Mouse (Mus musculus): ENCODE data around the gene Tm9sf2.

DNA sequence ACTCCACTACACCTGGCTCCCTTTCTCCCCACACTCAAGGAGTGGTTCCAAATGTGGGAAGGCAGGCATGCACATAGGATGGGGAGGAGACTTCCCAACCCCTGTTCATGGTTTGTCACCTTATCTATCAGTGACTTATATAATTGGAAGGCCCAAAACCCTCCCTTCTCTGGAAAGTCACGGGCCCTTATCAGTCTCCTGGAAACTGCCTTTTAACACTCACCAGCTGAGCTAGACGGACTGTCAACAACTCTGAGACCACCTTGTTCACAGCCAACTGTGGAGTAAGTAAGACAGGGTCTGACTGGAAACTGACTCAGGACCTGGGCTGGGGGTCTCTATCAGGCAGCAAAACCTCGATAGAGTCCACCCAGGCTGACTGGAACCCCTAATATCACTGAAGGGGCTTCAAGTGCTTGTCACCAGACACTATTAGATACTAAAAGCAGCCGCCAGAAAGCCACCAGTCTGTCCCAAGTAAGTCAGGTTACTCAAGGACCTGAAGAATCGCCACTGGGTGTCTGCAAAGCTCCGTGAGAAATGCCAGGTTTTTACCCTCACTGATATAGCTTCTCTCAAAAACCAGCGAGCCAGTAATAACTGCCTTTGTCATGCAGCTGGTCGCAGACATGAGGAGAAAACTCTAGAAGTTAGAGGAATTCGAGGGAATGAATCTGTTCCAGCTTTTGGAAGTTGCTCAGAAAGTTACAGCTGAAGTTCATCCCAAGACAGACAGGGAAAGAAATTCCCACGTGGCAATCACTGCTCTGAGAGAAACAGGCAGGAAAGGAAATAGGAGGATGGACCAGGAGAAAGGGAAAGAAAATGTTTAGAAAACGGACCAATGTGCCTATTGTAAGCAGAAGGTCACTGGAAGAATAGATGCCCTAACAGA, 37.8 kb upstream of the Tm9sf2 start:
- TF ChIP-seq EP300 (optimal IDR thresholded peaks at IDR 0.05) (no peak), CTCF (IDR thresholded peaks at IDR 0.05; ENCODE audit: low read depth) (no peak)
